Mouse (Mus musculus) C2C12 (cell line): ENCODE data around the gene Irf5.

Experiments used
- CEBPB ChIP-seq: IDR thresholded peaks from one replicate; pipeline ENCODE4 v1.6.1; 2011; ENCODE audit warnings: low read depth, mild to moderate bottlenecking, control low read depth, moderate library complexity
- CTCF ChIP-seq: IDR thresholded peaks from one replicate; pipeline ENCODE4 v1.5.1; 2011; ENCODE audit not compliant: control insufficient read depth, insufficient read depth, insufficient read length
- FOSL1 ChIP-seq: IDR thresholded peaks from one replicate; pipeline ENCODE4 v1.8.0; 2011; ENCODE audit warnings: mild to moderate bottlenecking, low read length; ENCODE audit not compliant: poor library complexity, insufficient read depth, severe bottlenecking
- MAX ChIP-seq: IDR thresholded peaks from one replicate; pipeline ENCODE4 v1.6.1; 2011; ENCODE audit warnings: mild to moderate bottlenecking, control low read depth
- MYOD1 ChIP-seq: IDR thresholded peaks from one replicate; pipeline ENCODE4 v1.6.1; 2011; ENCODE audit warnings: low read depth; ENCODE audit not compliant: control insufficient read depth, insufficient read length
- MYOG ChIP-seq: IDR thresholded peaks from one replicate; pipeline ENCODE4 v1.6.1; 2011; ENCODE audit not compliant: control insufficient read depth, insufficient read length; ENCODE audit errors: extremely low read depth
- USF1 ChIP-seq: IDR thresholded peaks from one replicate; pipeline ENCODE4 v1.6.1; 2011; ENCODE audit warnings: low read depth, mild to moderate bottlenecking, control low read depth, moderate library complexity

DNA sequence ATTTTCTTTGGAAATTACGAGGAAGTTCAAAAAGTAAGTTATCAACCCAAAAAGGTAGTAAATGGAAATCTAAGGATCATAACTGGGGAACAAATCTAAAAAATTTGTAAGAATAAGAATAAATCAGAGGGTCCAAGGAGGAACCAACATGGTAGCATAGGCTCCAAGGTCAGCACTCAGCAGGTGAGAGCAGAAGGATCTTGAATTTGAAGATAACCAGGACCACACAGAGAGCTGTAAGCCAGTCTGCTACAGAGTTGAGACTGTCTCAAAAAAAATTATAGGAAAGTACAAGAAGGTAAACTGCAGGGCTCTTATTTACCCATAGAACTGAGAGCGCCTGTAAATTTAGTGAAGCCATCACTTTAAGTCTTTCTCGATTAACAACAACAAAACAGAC lies 54.8 kb downstream of the Irf5 start:
- TF ChIP-seq MYOD1 (no peak), CTCF (no peak), MAX (no peak), CEBPB (no peak), MYOG (no peak), USF1 (no peak), FOSL1 (no peak)
